Mouse (Mus musculus) adrenal gland (tissue): ENCODE data around the gene Srsf3.
"Not testable (repeated sequence)": the region's sequence is repeated elsewhere in the genome, so short reads cannot be mapped to it uniquely, and the experiment has no call there.

Experiments used
- intact Hi-C: fragments of 180-260 bp; cut with DNase I; formaldehyde crosslinking; loops from one replicate; pipeline ENCODE4 v1.15.1; 2025
- long read RNA-seq, 2 experiments: library from polyadenylated mRNA; unstranded; transcript quantifications; one replicate each; pipeline ENCODE4 v2.0.0; 2020; ENCODE audit warnings: borderline replicate concordance in 1 of 2; ENCODE audit not compliant: insufficient replicate concordance in 1 of 2

Srsf3 gene
- long read RNA-seq, experiment 1, transcript Srsf3-202 (6 exons, 2,618 nt) = major isoform, 121 of 129 reads
- long read RNA-seq, experiment 1, partial matches to known transcripts = 2 of 129 reads
- long read RNA-seq, experiment 1, other reads (novel, unspliced or antisense) = 3 of 129 reads
- long read RNA-seq, experiment 2, transcript Srsf3-201 (7 exons, 2,594 nt) = minor isoform, 6 of 166 reads
- long read RNA-seq, experiment 2, transcript Srsf3-202 (6 exons, 2,618 nt) = major isoform, 143 of 166 reads
- long read RNA-seq, experiment 2, partial matches to known transcripts = 9 of 166 reads
- long read RNA-seq, experiment 2, other reads (novel, unspliced or antisense) = 7 of 166 reads

- intact Hi-C loops = no loop called here
These were observed at the start of gene Srsf3 for GRCm38 (mm10) chr17:29032274-29033069. Srsf3 (plus strand) TSS chr17:29032628.

GRCm38 (mm10) chr17:28984724-28985420, 47.6 kb upstream of the Srsf3 start:
- intact Hi-C loops = loop anchor here (5.0 kb wide), 1 partner anchor 112 kb away; no protein-coding TSS in a partner anchor

GRCm38 (mm10) chr17:28986833-28987232, 45.6 kb upstream of the Srsf3 start:
- intact Hi-C loops = loop anchor here (5.0 kb wide), 1 partner anchor 110 kb away; no protein-coding TSS in a partner anchor

- intact Hi-C loops = loop anchor here (5.0 kb wide), 1 partner anchor 110 kb away; no protein-coding TSS in a partner anchor
These were observed 44.7 kb upstream of the Srsf3 start for GRCm38 (mm10) chr17:28987713-28988112.

- intact Hi-C loops = loop anchor here (5.0 kb wide), 1 partner anchor 109 kb away; no protein-coding TSS in a partner anchor
These were observed 44.1 kb upstream of the Srsf3 start for GRCm38 (mm10) chr17:28988291-28988690.

- intact Hi-C loops = loop anchor here (5.0 kb wide), 1 partner anchor 108 kb away; no protein-coding TSS in a partner anchor
These were observed 43.4 kb upstream of the Srsf3 start for GRCm38 (mm10) chr17:28988996-28989395.

GRCm38 (mm10) chr17:28990060-28990459, 42.4 kb upstream of the Srsf3 start:
- intact Hi-C loops = no loop called here

GRCm38 (mm10) chr17:28991286-28991685, 41.1 kb upstream of the Srsf3 start:
- intact Hi-C loops = no loop called here

- intact Hi-C loops = no loop called here
These were observed 40.3 kb upstream of the Srsf3 start for GRCm38 (mm10) chr17:28992105-28992504.

- intact Hi-C loops = not testable (repeated sequence)
These were observed 39.4 kb upstream of the Srsf3 start for GRCm38 (mm10) chr17:28993004-28993403.

- intact Hi-C loops = no loop called here
These were observed 37.8 kb upstream of the Srsf3 start for GRCm38 (mm10) chr17:28994615-28995014.

- intact Hi-C loops = no loop called here
These were observed 32.0 kb upstream of the Srsf3 start for GRCm38 (mm10) chr17:29000465-29000864.

GRCm38 (mm10) chr17:29003740-29004139, 28.7 kb upstream of the Srsf3 start:
- intact Hi-C loops = no loop called here

GRCm38 (mm10) chr17:29005002-29005401, 27.4 kb upstream of the Srsf3 start:
- intact Hi-C loops = no loop called here

- intact Hi-C loops = no loop called here
These were observed 25.6 kb upstream of the Srsf3 start for GRCm38 (mm10) chr17:29006812-29007211.

- intact Hi-C loops = no loop called here
These were observed 25.2 kb upstream of the Srsf3 start for GRCm38 (mm10) chr17:29007243-29007640.

GRCm38 (mm10) chr17:29007641-29008325, 24.6 kb upstream of the Srsf3 start, which contains the start of gene Stk38:
Stk38 (minus strand) TSS chr17:29007995.
- intact Hi-C loops = no loop called here

GRCm38 (mm10) chr17:29008326-29008650, 24.1 kb upstream of the Srsf3 start:
- intact Hi-C loops = no loop called here

- intact Hi-C loops = no loop called here
These were observed 23.2 kb upstream of the Srsf3 start for GRCm38 (mm10) chr17:29009181-29009580.

- intact Hi-C loops = no loop called here
These were observed 18.2 kb upstream of the Srsf3 start for GRCm38 (mm10) chr17:29014235-29014634.

GRCm38 (mm10) chr17:29015638-29016037, 16.8 kb upstream of the Srsf3 start:
- intact Hi-C loops = no loop called here
